In the genomic region with DNA sequence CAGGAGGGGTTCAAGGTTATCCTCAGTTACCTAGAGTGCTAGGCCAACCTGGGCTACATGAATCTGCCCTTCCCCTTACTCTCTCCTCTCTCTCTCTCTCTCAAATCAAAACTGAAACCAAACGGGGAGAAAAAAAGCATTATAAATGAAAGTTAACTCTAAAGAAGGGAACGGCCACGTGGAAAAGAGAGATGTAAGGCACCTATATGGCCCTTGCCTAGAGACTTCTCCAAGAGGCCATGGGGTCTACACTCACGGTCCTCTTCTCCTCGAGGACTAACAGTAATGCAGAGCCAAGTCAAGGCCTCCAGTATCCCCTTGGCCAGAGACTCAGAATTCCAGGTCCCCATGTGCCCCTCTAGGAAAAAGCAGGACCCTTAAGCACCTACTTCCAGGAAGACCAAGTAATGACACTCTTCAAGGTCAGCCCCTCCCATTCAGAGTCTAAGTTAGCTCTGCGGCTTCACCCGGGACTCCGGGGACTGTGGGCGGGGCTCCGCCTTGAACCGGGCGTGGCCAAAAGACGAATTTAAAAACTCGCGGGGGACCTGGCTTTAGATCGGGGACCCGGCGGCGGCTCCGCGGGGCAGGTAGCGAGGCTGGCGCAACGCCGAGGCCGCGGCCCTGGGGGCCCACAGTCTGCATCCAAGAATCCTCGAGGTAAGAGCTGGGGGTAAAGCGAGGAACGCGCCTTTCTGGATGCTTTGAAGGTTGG, we compare ENCODE assay signal across 8 mouse cellular contexts. TPM values are rescaled to one million over a fixed set of nuclear protein-coding genes. Genes with fewer than 3 reads are reported as not detected.
DNase-seq lines count a peak whose midpoint lies in the region; ATAC-seq and TF ChIP-seq lines count a peak whose summit lies in the region.

A gene (plus strand): TSS at position 558 of the 715 bp plus-strand sequence.

- peak within 1 kb of the TSS; percentile 70 for H3K4me3 ChIP-seq in G1E (ENCODE audit: low read depth, low read length)
- H3K4me3 ChIP-seq in embryonic facial prominence, embryonic 15.5 days (replicated peaks) = peak within 1 kb of the TSS; percentile 63

- 0 out of 2 replicates have a peak, but pooled peaks cover 2% of the 10 kb centered on the region for H3K27me3 ChIP-seq in G1E (ENCODE audit: insufficient read depth, low read length)
- no peaks in the 10 kb centered on the region for H3K27me3 ChIP-seq in embryonic facial prominence, embryonic 15.5 days

- peak; percentile 38; the same call in 1 of the 2 replicates for ATAC-seq in G1E (ENCODE audit: extremely low read depth, insufficient number of reproducible peaks, low FRiP score, poor library complexity, severe bottlenecking)
- no peak; the same call in 1 of the 2 replicates for ATAC-seq in embryonic facial prominence, embryonic 15.5 days (ENCODE audit: insufficient number of reproducible peaks, low FRiP score, low TSS enrichment, low read depth)
- ATAC-seq in frontal cortex, adult (ENCODE audit: low TSS enrichment) = no peak

- peak within 1 kb of the TSS; percentile 44 for H3K9ac ChIP-seq in embryonic facial prominence, embryonic 15.5 days

- peak within 1 kb of the TSS; percentile 95 for H3K4me2 ChIP-seq in embryonic facial prominence, embryonic 15.5 days (replicated peaks)

- intact Hi-C loops in heart, postnatal 10 days (cut with DNase I) = no loop called here

- TF ChIP-seq CTCF in G1E (IDR thresholded peaks at IDR 0.05; ENCODE audit: low read depth, low read length) = no peak

- DNase-seq in G1E (ENCODE audit: low spot score) = peak; percentile 67
- peak; percentile 78 for DNase-seq in adrenal gland, postnatal 25 days
- DNase-seq in heart, postnatal 10 days = peak; percentile 61
- DNase-seq in kidney, postnatal 25 days = peak; percentile 75 to 80
- peak; percentile 77 to 83 for DNase-seq in lung, postnatal 4 days
- DNase-seq in retina, postnatal 1 day = peak; percentile 55

- H3K9me3 ChIP-seq in G1E (replicated peaks) = no peaks in the 10 kb centered on the region
- 0 out of 2 replicates have a peak, but pooled peaks cover 5% of the 10 kb centered on the region for H3K9me3 ChIP-seq in embryonic facial prominence, embryonic 15.5 days (replicated peaks)

- peaks cover 30% of the 10 kb centered on the region for H3K36me3 ChIP-seq in G1E (replicated peaks)
- H3K36me3 ChIP-seq in embryonic facial prominence, embryonic 15.5 days = peaks cover 10% of the 10 kb centered on the region

- H3K27ac ChIP-seq in embryonic facial prominence, embryonic 15.5 days (replicated peaks) = peak within 1 kb of the TSS; percentile 56

- 9% methylated on average over 31 of the region's 31 CpGs for WGBS in embryonic facial prominence, embryonic 15.5 days

- H3K4me1 ChIP-seq in G1E (ENCODE audit: insufficient read depth, low read depth, low read length) = peaks cover 39% of the 10 kb centered on the region
- peaks cover 18% of the 10 kb centered on the region for H3K4me1 ChIP-seq in embryonic facial prominence, embryonic 15.5 days

RNA-seq across cellular contexts. Expression of the gene that starts here (rescaled TPM):
- total RNA-seq in G1E (2014; fragmentation: Nextera tagmentation) (3.0 and 4.5 TPM in 2 replicates), G1E (2017) (0.98 and 2.1 TPM in 2 replicates)
- 4.8 TPM in 2 replicates for polyA plus RNA-seq in G1E (2012)
- total RNA-seq in adrenal gland, postnatal 25 days (2021) = 1.2 and 2.1 TPM in 2 replicates
- polyA plus RNA-seq in embryonic facial prominence, embryonic 15.5 days (2015; fragmentation: Nextera tagmentation; extraction: Ambion mirVana) = 1.7 and 1.8 TPM in 2 replicates
- under 1 TPM; 0.29 to 0.45 TPM for total RNA-seq in heart, postnatal 10 days (2021)

Comparison
In these comparisons a context has a peak if more than half of its experiments do, and no peak if none do; other contexts are left out.
1. Peak in DNase-seq in heart, postnatal 10 days; RNA of the gene not detected or under 1 TPM.